Comparison of ENCODE assay signal across 11 mouse cellular contexts in genomic region chr17:88168262-88169096, GRCm38 (mm10).
"Had no signal": no experiment of that assay in that cellular context is flagged by ENCODE, and none has a peak within 500 bp of the region (broad histone marks: within the 10 kb centered on the region; RNA-seq: fewer than 3 reads in every experiment).

No protein-coding gene starts in this region.

- H3K4me2 ChIP-seq: liver, embryonic 11.5 days; liver, embryonic 15.5 days; midbrain, embryonic 12.5 days; neural tube, embryonic 15.5 days had no signal

- ATAC-seq: midbrain, embryonic 16.5 days had no signal

- DNase-seq: kidney, adult 11 months; kidney, adult 9 months; thymus, postnatal 4 days had no signal

- H3K27ac ChIP-seq: kidney, postnatal 0 days; left cerebral cortex, adult 2 months; limb, embryonic 10.5 days; liver, embryonic 15.5 days; midbrain, embryonic 12.5 days; neural tube, embryonic 15.5 days had no signal

- H3K36me3 ChIP-seq: limb, embryonic 10.5 days; liver, embryonic 15.5 days; midbrain, embryonic 12.5 days; neural tube, embryonic 15.5 days had no signal

- H3K27me3 ChIP-seq: liver, embryonic 15.5 days; midbrain, embryonic 12.5 days; neural tube, embryonic 15.5 days had no signal

- H3K9ac ChIP-seq: liver, embryonic 15.5 days; midbrain, embryonic 12.5 days; neural tube, embryonic 15.5 days had no signal

- H3K4me3 ChIP-seq: left cerebral cortex, adult 2 months; limb, embryonic 10.5 days; liver, embryonic 15.5 days; midbrain, embryonic 12.5 days; neural tube, embryonic 15.5 days had no signal

- H3K4me1 ChIP-seq: liver, embryonic 15.5 days; midbrain, embryonic 12.5 days; neural tube, embryonic 15.5 days had no signal

- H3K9me3 ChIP-seq: limb, embryonic 10.5 days; liver, embryonic 15.5 days; midbrain, embryonic 12.5 days; neural tube, embryonic 15.5 days had no signal
